8 mouse cellular contexts compared by ENCODE assay signal in the genomic region with DNA sequence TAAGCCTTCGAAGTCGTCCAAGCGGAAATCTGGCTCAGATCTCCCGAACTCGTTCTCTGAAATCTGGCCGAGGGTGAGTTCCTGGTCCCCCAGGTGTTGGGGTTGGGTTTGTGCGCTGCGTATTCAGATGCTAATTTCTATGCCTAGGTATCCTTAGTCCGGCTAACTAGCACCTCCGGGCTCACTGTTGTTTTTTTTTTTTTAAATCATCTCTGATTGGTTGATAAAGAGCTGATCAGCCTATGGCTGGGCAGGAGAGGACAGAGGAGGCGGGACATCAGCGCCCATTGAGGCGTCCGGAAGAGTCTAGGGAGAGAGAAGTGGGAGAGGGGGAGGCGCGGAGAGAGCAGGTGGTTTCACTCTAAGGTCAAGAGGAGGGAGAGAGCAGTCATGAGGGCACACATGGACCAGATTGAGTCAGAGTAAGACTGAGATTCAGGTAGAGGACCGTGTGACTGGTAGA. TPM values are rescaled to one million over a fixed set of nuclear protein-coding genes. Genes with fewer than 3 reads are reported as not detected.
DNase-seq lines count a peak whose midpoint lies in the region; ATAC-seq and TF ChIP-seq lines count a peak whose summit lies in the region.

No protein-coding gene starts in this region.

- 1% methylated on average over 17 of the region's 17 CpGs for WGBS in forebrain, postnatal 0 days

- no peak overlapping the region for H3K9ac ChIP-seq in forebrain, postnatal 0 days

- H3K4me2 ChIP-seq in forebrain, postnatal 0 days (ENCODE audit: low read depth) = peak overlapping the region; percentile 90

- DNase-seq in cerebellum, postnatal 14 days = peak; percentile 45 to 56
- DNase-seq in cerebellum, adult 18-20 months = no peak
- peak; percentile 65 to 69 for DNase-seq in adrenal gland, postnatal 36 days
- peak; percentile 48 for DNase-seq in forebrain, postnatal 0 days
- peak; percentile 62 for DNase-seq in kidney, adult 9 months
- peak; percentile 67 for DNase-seq in lung, postnatal 10 days
- DNase-seq in retina, postnatal 1 day = peak; percentile 90
- DNase-seq in right cerebral cortex, adult 2 months (ENCODE audit: low spot score in 2 of 2) = no peak

- peaks cover 28% of the 10 kb centered on the region for H3K36me3 ChIP-seq in forebrain, postnatal 0 days (ENCODE audit: insufficient read depth)

- H3K9me3 ChIP-seq in forebrain, postnatal 0 days (ENCODE audit: low read length) = no peaks in the 10 kb centered on the region

- no peaks in the 10 kb centered on the region for H3K27me3 ChIP-seq in forebrain, postnatal 0 days (ENCODE audit: insufficient read depth, low read length)

- H3K4me1 ChIP-seq in forebrain, postnatal 0 days (ENCODE audit: insufficient read depth) = peaks cover 8% of the 10 kb centered on the region; the same call in 1 of the 2 replicates

- no peak for TF ChIP-seq CTCF in forebrain, postnatal 0 days (IDR thresholded peaks at IDR 0.05; ENCODE audit: low read depth)

- ATAC-seq in forebrain, postnatal 0 days = peak; percentile 52

- peak overlapping the region; percentile 81 for H3K4me3 ChIP-seq in forebrain, postnatal 0 days (ENCODE audit: low read depth, low read length)

- H3K27ac ChIP-seq in forebrain, postnatal 0 days (ENCODE audit: low read depth, low read length) = no peak overlapping the region

RNA-seq across cellular contexts. Expression of gene Cdca5, which starts 0.7 kb away (rescaled TPM):
- 1 to 10 TPM; 1.8 to 2.2 TPM for total RNA-seq in adrenal gland, postnatal 36 days (2021)
- total RNA-seq in forebrain, postnatal 0 days (2014; rRNA removed) = 2.2 and 3.0 TPM in 2 replicates
- 4.7 TPM in 2 replicates for polyA plus RNA-seq in forebrain, postnatal 0 days (2015; fragmentation: Nextera tagmentation; extraction: Ambion mirVana)

RNA-seq across cellular contexts. Expression of gene Zfpl1, which starts 0.7 kb away (rescaled TPM):
- 10 to 100 TPM; 34.2 to 37.4 TPM for total RNA-seq in adrenal gland, postnatal 36 days (2021)
- total RNA-seq in forebrain, postnatal 0 days (2014; rRNA removed) = 63.4 and 63.9 TPM in 2 replicates
- 100 and 114 TPM in 2 replicates for polyA plus RNA-seq in forebrain, postnatal 0 days (2015; fragmentation: Nextera tagmentation; extraction: Ambion mirVana)

RNA-seq across cellular contexts. Expression of gene Gm28374, which starts 3.4 kb away (rescaled TPM):
- under 1 TPM in 1 of 2 experiments, not detected in 1; 0.83 TPM for total RNA-seq in adrenal gland, postnatal 36 days (2021)
- 0.69 TPM in 1 of 2 replicates, not detected in the other for total RNA-seq in forebrain, postnatal 0 days (2014; rRNA removed)
- polyA plus RNA-seq in forebrain, postnatal 0 days (2015; fragmentation: Nextera tagmentation; extraction: Ambion mirVana) = 0.57 and 0.68 TPM in 2 replicates

RNA-seq across cellular contexts. Expression of gene Tmem262, which starts 5.6 kb away (rescaled TPM):
- not detected for total RNA-seq in adrenal gland, postnatal 36 days (2021)
- total RNA-seq in forebrain, postnatal 0 days (2014; rRNA removed) = not detected in 2 replicates
- polyA plus RNA-seq in forebrain, postnatal 0 days (2015; fragmentation: Nextera tagmentation; extraction: Ambion mirVana) = not detected in 2 replicates

RNA-seq across cellular contexts. Expression of gene Vps51, which starts 8.4 kb away (rescaled TPM):
- total RNA-seq in adrenal gland, postnatal 36 days (2021) = 10 to 100 TPM; 51.9 to 59.8 TPM
- 93.0 and 96.8 TPM in 2 replicates for total RNA-seq in forebrain, postnatal 0 days (2014; rRNA removed)
- 78.6 and 93.7 TPM in 2 replicates for polyA plus RNA-seq in forebrain, postnatal 0 days (2015; fragmentation: Nextera tagmentation; extraction: Ambion mirVana)

Comparison
In these comparisons a context has a peak if more than half of its experiments do, and no peak if none do; other contexts are left out.
1. DNase-seq: peak in cerebellum, postnatal 14 days (2 of 2), adrenal gland, postnatal 36 days (2 of 2), forebrain, postnatal 0 days (single experiment), kidney, adult 9 months (single experiment), lung, postnatal 10 days (single experiment) and retina, postnatal 1 day (single experiment); none in cerebellum, adult 18-20 months (0 of 2) and right cerebral cortex, adult 2 months (0 of 2).